Mouse (Mus musculus) neutrophil, adult 5-6 weeks (primary cell): ENCODE measurements around the gene Plcb3. TPM values are rescaled to one million over a fixed set of nuclear protein-coding genes. Genes with fewer than 3 reads are reported as not detected.

Source experiments
- ATAC-seq: fragments of 151-379, 151-347 bp; 2 replicates; pipeline ENCODE4 v1.8.0; 2017; ENCODE audit warnings: mild to moderate bottlenecking, moderate TSS enrichment; ENCODE audit not compliant: insufficient number of reproducible peaks, poor library complexity, low FRiP score, severe bottlenecking; ENCODE audit errors: extremely low read depth
- total RNA-seq: library from RNA; stranded (forward); fragments of 200-1000 nt; gene quantifications from 2 replicates; pipeline ENCODE4 v1.2.3, GENCODE M21; 2017

Gene Plcb3
- total RNA-seq, 1 experiment from 2014 or later = 13.6 TPM

GRCm38 (mm10) chr19:6974211-6975205 is 1.8 kb downstream of the Plcb3 start, which contains the start of gene Ppp1r14b:
Ppp1r14b (plus strand) TSS chr19:6974968.
- peak; percentile 60 for ATAC-seq

GRCm38 (mm10) chr19:6973581-6974190 is 2.6 kb downstream of the Plcb3 start:
- no peak for ATAC-seq

- ATAC-seq = no peak
These were observed 3.9 kb downstream of the Plcb3 start for GRCm38 (mm10) chr19:6972247-6972917.

GRCm38 (mm10) chr19:6971644-6972043 is 4.6 kb downstream of the Plcb3 start:
- no peak for ATAC-seq

- no peak for ATAC-seq
These were observed 5.7 kb downstream of the Plcb3 start for GRCm38 (mm10) chr19:6970460-6971085.

- ATAC-seq = peak; percentile 21; the same call in 1 of the 2 replicates
These were observed 6.4 kb downstream of the Plcb3 start for GRCm38 (mm10) chr19:6969665-6970381.

- ATAC-seq = no peak
These were observed 7.0 kb downstream of the Plcb3 start for GRCm38 (mm10) chr19:6969291-6969664.

GRCm38 (mm10) chr19:6968491-6969271 is 7.6 kb downstream of the Plcb3 start:
- ATAC-seq = no peak

GRCm38 (mm10) chr19:6956461-6956860 is 19.8 kb downstream of the Plcb3 start:
- ATAC-seq = no peak

- no peak for ATAC-seq
These were observed 20.8 kb downstream of the Plcb3 start for GRCm38 (mm10) chr19:6955424-6955823.

GRCm38 (mm10) chr19:6954046-6954445 is 22.2 kb downstream of the Plcb3 start:
- no peak for ATAC-seq

- no peak for ATAC-seq
These were observed 23.6 kb downstream of the Plcb3 start for GRCm38 (mm10) chr19:6952712-6953037.

GRCm38 (mm10) chr19:6951994-6952711 is 24.1 kb downstream of the Plcb3 start:
- ATAC-seq = no peak

- peak; percentile 21; the same call in 1 of the 2 replicates for ATAC-seq
These were observed 24.8 kb downstream of the Plcb3 start for GRCm38 (mm10) chr19:6951381-6951968.

- ATAC-seq = no peak
These were observed 25.6 kb downstream of the Plcb3 start for GRCm38 (mm10) chr19:6950613-6951153.

- ATAC-seq = no peak
These were observed 26.3 kb downstream of the Plcb3 start for GRCm38 (mm10) chr19:6949951-6950350.

GRCm38 (mm10) chr19:6949532-6949931 is 26.7 kb downstream of the Plcb3 start:
- ATAC-seq = no peak
